In genomic region chr11:103653359-103653965, GRCm38 (mm10) we compare ENCODE assay signal across 29 mouse cellular contexts. TPM values are rescaled to one million over a fixed set of nuclear protein-coding genes. Genes with fewer than 3 reads are reported as not detected.
DNase-seq lines count a peak whose midpoint lies in the region; ATAC-seq and TF ChIP-seq lines count a peak whose summit lies in the region.
"Had no signal": no experiment of that assay in that cellular context is flagged by ENCODE, and none has a peak within 500 bp of the region (broad histone marks: within the 10 kb centered on the region; RNA-seq: fewer than 3 reads in every experiment).

No protein-coding gene starts in this region.

- no peaks in the 10 kb centered on the region for H3K4me1 ChIP-seq in heart, adult 2 months (ENCODE audit: control insufficient read depth, insufficient read depth, low read length)

- TF ChIP-seq CTCF in heart, adult 2 months (IDR thresholded peaks at IDR 0.05) = no peak

- H3K79me2 ChIP-seq in heart, adult 2 months (replicated peaks; ENCODE audit: control insufficient read depth, insufficient read depth, low read length) = no peaks in the 10 kb centered on the region

- peak; percentile 35 for ATAC-seq in frontal cortex, adult (ENCODE audit: low TSS enrichment)
- no peak for ATAC-seq in cerebellum, adult (ENCODE audit: insufficient number of reproducible peaks, low FRiP score, low TSS enrichment)
- ATAC-seq: forebrain, postnatal 0 days had no signal

- no peaks in the 10 kb centered on the region for H3K36me3 ChIP-seq in heart, adult 2 months (ENCODE audit: control insufficient read depth, insufficient read depth, low read length)
- H3K36me3 ChIP-seq: lung, embryonic 15.5 days; midbrain, embryonic 10.5 days had no signal

- 48% methylated on average over 10 of the region's 10 CpGs for WGBS in heart, adult 2 months

- no peak for TF ChIP-seq POLR2A in heart, adult 2 months (IDR thresholded peaks at IDR 0.05; ENCODE audit: insufficient read depth, low read depth, low read length)

- DNase-seq in frontal cortex, postnatal 25 days (ENCODE audit: low spot score in 2 of 2) = no peak
- DNase-seq in frontal cortex, postnatal 36 days (ENCODE audit: low spot score in 2 of 2) = peak; percentile 79 to 81
- peak; percentile 58 to 73 for DNase-seq in left cerebral cortex, postnatal 10 days (ENCODE audit: extremely low spot score in 1 of 2, low spot score in 2 of 2)
- DNase-seq in right cerebral cortex, postnatal 14 days = peak; percentile 57
- DNase-seq in heart, adult 2 months = no peak
- no peak for DNase-seq in ovary, adult 18-20 months (ENCODE audit: low spot score)
- DNase-seq: adrenal gland, adult 2 months; cerebellum, postnatal 10 days; embryo, embryonic 11 days; forebrain, postnatal 0 days; heart, adult 11 months; heart, postnatal 36 days; kidney, postnatal 36 days; lung, postnatal 4 days had no signal

- H3K9ac ChIP-seq in heart, adult 2 months (ENCODE audit: low read depth, low read length) = no peak overlapping the region
- H3K9ac ChIP-seq: forebrain, postnatal 0 days; hindbrain, embryonic 14.5 days; liver, embryonic 14.5 days; lung, embryonic 15.5 days had no signal

- peaks cover 13% of the 10 kb centered on the region for H3K27me3 ChIP-seq in heart, adult 2 months (ENCODE audit: control insufficient read depth, insufficient read depth, low read length)

- intact Hi-C loops in left cerebral cortex, postnatal 10 days (cut with DNase I) = no loop called here
- intact Hi-C loops in heart, adult 2 months (cut with DNase I) = no loop called here

- no peak overlapping the region for H3K4me3 ChIP-seq in heart, adult 2 months
- H3K4me3 ChIP-seq: lung, embryonic 15.5 days; midbrain, embryonic 10.5 days had no signal

- no peak overlapping the region for H3K27ac ChIP-seq in heart, adult 2 months
- H3K27ac ChIP-seq: hindbrain, embryonic 14.5 days; liver, embryonic 14.5 days; lung, embryonic 15.5 days; midbrain, embryonic 10.5 days had no signal

- TF ChIP-seq EP300 in heart, adult 2 months (IDR thresholded peaks at IDR 0.05; ENCODE audit: insufficient read depth, low read depth, low read length) = no peak

RNA-seq across cellular contexts. Expression of gene Rprml, which starts 4.1 kb away (rescaled TPM):
- 100 to 1,000 TPM; 111 to 117 TPM for total RNA-seq in left cerebral cortex, postnatal 10 days (2021)
- total RNA-seq in heart, adult 2 months (2021) = not detected
- polyA plus RNA-seq in heart, adult 2 months (2012; rRNA removed) = not detected in 2 replicates
- total RNA-seq: heart, postnatal 36 days; monocyte, adult 5-6 weeks had no signal
- polyA plus RNA-seq: embryonic facial prominence, embryonic 14.5 days; heart, embryonic 14.5 days; hindbrain, embryonic 14.5 days; intestine, embryonic 14.5 days; liver, embryonic 14.5 days; lung, embryonic 15.5 days; midbrain, embryonic 10.5 days had no signal

RNA-seq across cellular contexts. Expression of gene Lyzl6, which starts 14.8 kb away (rescaled TPM):
- total RNA-seq in left cerebral cortex, postnatal 10 days (2021) = not detected
- total RNA-seq in heart, adult 2 months (2021) = not detected
- polyA plus RNA-seq in heart, adult 2 months (2012; rRNA removed) = not detected in 2 replicates
- total RNA-seq: adrenal gland, adult 2 months; forebrain, postnatal 0 days; gastrocnemius, adult 8-10 months; heart, postnatal 36 days; layer of hippocampus, postnatal 25 days; monocyte, adult 5-6 weeks had no signal
- polyA plus RNA-seq: adrenal gland, adult 2 months; embryonic facial prominence, embryonic 14.5 days; forebrain, postnatal 0 days; heart, embryonic 14.5 days; hindbrain, embryonic 14.5 days; intestine, embryonic 14.5 days; limb, embryonic 14.5 days; liver, embryonic 14.5 days; lung, embryonic 15.5 days; midbrain, embryonic 10.5 days; neural tube, embryonic 11.5 days; small intestine, adult 2 months had no signal

RNA-seq across cellular contexts. Expression of gene Gm884, which starts 32.5 kb away (rescaled TPM):
- total RNA-seq in left cerebral cortex, postnatal 10 days (2021) = under 1 TPM; 0.02 to 0.04 TPM
- total RNA-seq in heart, adult 2 months (2021) = not detected
- under 0.01 TPM in 1 of 2 replicates, not detected in the other for polyA plus RNA-seq in heart, adult 2 months (2012; rRNA removed)
- total RNA-seq: adrenal gland, adult 2 months; forebrain, postnatal 0 days; gastrocnemius, adult 8-10 months; heart, postnatal 36 days; layer of hippocampus, postnatal 25 days had no signal
- polyA plus RNA-seq: adrenal gland, adult 2 months; embryonic facial prominence, embryonic 14.5 days; forebrain, postnatal 0 days; heart, embryonic 14.5 days; hindbrain, embryonic 14.5 days; intestine, embryonic 14.5 days; limb, embryonic 14.5 days; liver, embryonic 14.5 days; lung, embryonic 15.5 days; midbrain, embryonic 10.5 days; neural tube, embryonic 11.5 days; small intestine, adult 2 months had no signal

RNA-seq across cellular contexts. Expression of gene Gosr2, which starts 44.2 kb away (rescaled TPM):
- total RNA-seq in left cerebral cortex, postnatal 10 days (2021) = 10 to 100 TPM; 71.8 to 76.4 TPM
- total RNA-seq in heart, adult 2 months (2021) = 10 to 100 TPM; 33.2 to 37.8 TPM
- 49.7 and 69.7 TPM in 2 replicates for polyA plus RNA-seq in heart, adult 2 months (2012; rRNA removed)

Comparison
In these comparisons a context has a peak if more than half of its experiments do, and no peak if none do; other contexts are left out.
1. DNase-seq: peak in frontal cortex, postnatal 36 days (2 of 2), left cerebral cortex, postnatal 10 days (2 of 2) and right cerebral cortex, postnatal 14 days (single experiment); none in frontal cortex, postnatal 25 days (0 of 2), heart, adult 2 months (0 of 2) and ovary, adult 18-20 months (single experiment).
2. RNA of gene Rprml, which starts 4.1 kb away (total RNA-seq): 111 to 117 TPM in left cerebral cortex, postnatal 10 days; not detected in heart, adult 2 months; every median in the first group is over 100 times any median in the second.